Mouse (Mus musculus): Measurements from ENCODE around the gene Neurl1b.

Neurl1b gene

DNA sequence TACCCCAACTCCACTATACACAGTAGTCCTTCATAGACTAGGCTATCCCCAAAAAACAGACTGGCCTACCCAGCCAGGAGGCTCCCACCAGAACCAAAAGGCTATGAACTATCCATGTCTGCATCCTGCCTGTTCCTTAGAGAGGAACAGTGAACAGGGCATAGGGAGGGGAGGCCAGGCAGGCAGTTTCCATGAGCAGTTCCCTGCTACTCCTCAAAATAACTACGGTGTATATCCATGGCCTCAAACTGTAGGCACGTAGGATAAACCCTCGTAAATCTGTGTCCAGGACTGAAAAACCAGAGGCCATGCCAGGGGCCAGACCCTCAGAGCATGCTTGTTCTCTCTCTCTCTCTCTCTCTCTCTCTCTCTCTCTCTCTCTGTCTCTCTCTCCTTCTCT is 17.9 kb upstream of the Neurl1b start:
- no peak for DNase-seq (ENCODE audit: low read depth)

DNA sequence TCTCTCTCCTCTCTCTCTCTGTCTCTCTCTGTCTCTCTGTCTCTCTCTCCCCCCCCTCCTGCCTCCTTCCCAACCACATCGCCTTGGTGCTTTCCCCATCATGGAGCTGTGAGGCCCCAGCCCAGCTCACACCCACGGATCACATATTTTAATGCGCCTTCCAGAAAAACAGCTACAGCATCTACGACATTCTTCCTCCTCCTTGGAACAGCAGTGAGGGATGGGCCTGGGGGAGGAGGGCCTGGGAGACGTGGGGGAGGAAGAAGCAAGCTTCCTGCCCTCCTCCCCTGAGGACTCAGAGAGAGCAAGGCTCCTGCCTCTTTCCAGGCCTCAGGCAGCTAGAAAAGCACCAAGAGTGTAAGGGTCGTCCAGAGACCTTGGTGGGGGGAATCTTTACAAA is 17.3 kb upstream of the Neurl1b start:
- DNase-seq (ENCODE audit: low read depth) = no peak

DNA sequence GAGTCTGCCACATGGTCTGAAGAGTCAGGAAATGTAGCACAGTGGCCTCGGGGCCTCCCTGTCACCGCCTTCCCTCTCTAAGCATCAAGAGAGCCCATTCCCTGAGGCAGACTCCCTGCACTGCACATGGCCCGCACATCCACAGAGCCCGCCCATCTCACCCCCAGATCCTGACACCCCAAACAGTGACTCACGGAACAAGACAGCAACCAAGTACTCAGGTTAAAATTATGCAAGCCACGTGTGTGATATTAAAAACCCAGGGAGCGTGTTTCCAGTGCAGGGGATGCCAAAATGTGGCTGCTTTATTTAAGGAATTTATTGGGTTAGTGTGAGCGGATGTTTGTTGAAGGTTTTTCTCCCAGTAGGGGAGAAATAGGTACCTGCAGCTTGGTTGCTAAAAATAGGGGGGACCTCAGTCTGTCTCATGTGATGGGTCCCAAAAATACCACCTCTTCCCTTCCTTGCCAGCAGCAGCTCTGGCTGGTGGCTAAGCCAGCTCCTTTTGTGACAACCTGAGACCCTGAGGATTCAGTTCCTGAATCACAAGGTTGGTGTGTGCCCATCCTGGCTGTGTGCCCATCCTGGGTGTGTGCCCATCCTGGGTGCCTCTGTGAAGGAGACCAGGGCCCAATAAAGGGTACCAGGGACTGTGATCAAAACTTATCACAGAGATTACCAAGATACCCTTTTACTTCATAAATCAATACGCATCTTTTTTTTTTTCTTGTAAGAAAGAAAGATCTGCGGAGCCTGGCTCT is 9.1 kb upstream of the Neurl1b start:
- DNase-seq (ENCODE audit: low read depth) = no peak

DNA sequence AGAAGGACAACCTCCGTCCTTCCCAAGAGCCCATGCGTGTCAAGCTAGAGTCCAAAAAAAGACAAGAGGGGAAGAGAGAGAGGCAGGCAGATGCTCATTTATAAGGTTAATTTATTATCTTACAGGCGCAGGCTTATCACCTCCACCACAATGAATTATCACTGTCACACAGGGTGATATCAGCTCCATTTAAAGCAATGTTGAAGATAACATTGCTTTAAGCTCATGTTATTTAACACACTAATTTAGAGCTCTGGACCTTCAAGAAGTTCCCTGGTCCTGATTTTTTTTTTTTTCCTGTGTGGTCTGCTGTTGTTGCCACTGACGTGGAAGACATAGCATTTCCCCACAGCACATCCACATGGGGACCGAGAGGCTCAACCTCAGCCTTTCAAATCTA is 1.7 kb upstream of the Neurl1b start:
- no peak for DNase-seq (ENCODE audit: low read depth)

DNA sequence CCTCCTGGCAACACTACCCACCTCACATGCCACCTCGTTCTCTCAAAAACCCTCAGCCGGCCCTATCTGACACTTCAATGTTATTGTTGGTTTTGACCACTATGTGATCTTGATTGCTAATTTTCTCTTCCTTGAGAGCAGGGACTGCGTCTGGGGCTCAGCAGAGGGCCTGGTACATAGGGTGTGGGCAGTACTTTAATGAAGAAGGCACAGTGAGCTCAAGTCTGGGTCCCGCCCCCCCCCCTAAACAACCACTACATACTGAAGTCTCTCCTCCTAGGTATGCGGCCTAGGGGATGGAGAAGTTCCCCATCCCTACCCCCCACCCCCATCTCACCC is 476 bp upstream of the Neurl1b start:
- no peak for DNase-seq (ENCODE audit: low read depth)

DNA sequence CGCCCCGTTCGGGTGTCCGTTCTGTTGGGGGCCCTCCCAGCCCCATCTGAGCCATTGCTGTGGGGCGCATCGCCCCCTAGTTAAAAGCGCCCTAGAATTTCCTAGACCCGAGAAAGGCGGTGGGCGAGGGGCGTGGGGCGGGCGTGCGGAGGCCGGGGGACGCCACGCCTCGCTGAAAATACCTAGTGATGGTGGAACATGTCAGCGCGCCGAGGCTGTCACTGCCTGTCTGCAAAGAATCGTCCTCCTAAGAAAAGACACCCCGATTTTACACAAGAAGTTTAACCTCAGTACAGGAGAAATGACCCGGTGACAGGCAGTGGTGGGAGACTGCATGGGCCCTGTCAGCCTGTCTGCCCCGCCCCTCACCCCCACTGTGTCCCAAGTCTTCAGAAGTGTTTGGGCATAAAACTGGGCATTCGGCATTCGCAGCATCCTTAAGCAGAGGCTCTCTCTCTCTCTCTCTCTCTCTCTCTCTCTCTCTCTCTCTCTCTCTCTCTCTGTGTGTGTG is 781 bp downstream of the Neurl1b start:
- DNase-seq (ENCODE audit: low read depth) = no peak

DNA sequence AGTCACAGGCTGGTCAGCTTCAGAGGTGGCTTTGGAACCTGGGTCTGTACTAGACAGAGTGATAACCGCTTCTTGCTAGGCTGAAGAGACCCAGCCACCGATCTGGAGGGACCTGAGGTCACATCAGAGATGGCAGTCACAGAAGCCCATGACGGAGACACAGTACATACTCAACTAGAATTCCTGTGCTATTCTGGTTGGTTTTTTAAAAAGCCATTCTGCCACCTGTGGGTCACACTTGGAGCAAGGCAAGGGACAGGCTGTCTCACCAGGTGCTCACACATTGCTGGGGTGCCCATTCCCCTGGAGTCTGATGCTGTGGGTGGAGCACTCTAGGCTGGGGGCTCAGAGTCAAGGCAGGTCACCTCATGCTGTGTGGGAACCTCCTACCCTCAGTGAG is 1.5 kb downstream of the Neurl1b start:
- DNase-seq (ENCODE audit: low read depth) = no peak

DNA sequence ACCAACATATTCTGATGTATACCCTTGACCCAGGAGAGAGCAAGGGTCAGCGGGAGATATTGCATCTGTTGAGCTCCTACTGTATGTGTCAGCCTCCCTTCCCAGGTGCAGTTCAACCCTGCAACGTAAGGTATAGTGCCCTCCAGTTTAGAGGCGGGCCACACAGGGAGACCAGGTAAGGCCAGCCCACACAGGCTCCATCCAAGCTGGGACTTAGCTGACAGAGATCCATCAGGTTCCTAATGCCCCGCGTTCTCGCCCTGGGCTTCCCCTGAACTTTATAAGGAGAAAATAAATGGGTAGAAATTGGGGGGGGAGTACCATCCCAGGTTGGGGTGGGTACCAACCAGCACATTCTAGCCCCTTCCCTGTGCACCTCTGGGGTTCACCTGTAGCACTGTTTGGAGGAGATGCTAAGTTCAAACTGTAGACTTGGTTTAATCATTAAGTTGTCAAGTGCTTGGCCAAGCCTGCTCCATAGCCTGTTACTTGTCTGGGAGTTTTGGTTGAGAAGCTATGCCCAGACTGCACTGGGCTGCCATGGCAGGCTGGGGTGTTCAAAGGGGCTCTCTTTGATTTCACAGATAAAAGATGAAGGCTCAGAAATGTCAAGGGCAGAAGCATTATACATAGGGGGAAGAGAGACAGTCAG is 3.3 kb downstream of the Neurl1b start:
- DNase-seq (ENCODE audit: low read depth) = no peak

DNA sequence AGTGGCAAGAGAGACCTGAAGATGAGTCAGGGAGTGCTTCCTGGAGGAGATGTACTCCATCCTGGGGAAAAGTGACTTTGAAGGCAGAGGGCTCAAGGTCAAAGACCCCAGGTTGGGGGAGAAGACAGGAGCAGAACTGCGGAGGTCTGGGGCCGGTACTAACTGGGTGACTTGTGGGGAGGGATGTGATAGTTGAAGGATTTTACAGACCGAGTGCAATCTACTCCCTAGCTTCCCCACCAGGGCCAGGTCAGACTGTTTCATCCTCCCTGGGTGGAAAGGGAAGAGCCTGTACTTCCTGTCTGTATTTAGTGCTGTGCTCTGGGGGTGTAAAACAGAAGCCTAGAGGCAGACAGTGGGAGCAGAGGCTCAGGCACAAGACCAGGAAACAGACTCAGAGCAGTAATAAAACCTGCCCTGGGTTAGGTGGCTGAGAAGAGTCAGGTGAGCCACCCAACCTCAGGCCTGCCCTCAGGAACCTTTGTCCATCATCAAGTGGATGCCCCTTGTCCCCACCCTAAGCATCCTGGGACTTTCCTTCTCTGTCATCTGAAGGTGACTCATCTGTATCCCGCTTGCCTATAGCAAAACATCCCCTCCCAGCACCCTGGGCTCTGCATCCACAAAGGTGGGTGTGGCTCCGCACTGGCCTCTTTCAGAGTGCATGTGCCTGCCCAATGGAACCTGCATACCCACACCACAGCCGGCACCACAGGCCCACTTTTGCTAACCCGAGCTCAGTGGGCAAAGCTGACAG is 6.0 kb downstream of the Neurl1b start:
- DNase-seq (ENCODE audit: low read depth) = no peak

DNA sequence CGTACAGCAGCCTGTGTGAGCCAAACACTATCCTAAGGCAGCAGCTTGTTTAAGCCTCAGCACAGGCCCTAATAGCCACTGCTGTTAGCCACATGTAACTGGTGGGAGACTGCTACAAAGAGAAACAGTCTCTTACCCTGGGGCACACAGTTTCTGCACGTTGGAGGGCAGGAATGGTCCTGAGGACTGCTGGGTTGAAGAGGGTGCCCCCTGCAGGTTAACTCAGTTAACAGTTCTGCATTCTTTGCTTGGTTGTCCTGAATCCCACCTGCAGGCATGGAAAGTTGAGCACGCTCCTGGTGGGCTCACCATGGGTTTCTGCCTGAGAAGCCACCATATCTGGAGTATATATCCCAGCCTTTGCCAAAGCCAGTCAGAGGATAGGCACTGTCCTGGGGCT is 6.9 kb downstream of the Neurl1b start:
- DNase-seq (ENCODE audit: low read depth) = no peak

DNA sequence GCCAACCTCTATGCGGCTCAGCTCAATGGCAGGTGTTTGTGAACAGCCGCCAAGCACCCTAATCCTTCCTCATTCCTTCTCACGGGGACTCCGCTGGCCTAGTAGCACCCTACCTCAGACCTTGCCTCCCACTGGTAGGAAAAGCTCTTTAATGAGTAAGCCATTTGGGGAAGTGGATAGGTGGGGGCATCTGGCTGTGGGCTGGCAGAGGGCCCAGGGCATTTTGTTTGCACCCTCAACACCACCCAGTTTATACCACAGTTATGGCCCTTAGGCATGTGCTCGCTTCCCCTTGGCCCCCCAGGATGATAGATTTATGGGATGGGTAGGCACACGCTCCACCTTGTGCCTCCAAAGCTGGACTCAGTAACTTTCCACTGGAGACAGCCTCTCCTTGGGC is 7.8 kb downstream of the Neurl1b start:
- no peak for DNase-seq (ENCODE audit: low read depth)

DNA sequence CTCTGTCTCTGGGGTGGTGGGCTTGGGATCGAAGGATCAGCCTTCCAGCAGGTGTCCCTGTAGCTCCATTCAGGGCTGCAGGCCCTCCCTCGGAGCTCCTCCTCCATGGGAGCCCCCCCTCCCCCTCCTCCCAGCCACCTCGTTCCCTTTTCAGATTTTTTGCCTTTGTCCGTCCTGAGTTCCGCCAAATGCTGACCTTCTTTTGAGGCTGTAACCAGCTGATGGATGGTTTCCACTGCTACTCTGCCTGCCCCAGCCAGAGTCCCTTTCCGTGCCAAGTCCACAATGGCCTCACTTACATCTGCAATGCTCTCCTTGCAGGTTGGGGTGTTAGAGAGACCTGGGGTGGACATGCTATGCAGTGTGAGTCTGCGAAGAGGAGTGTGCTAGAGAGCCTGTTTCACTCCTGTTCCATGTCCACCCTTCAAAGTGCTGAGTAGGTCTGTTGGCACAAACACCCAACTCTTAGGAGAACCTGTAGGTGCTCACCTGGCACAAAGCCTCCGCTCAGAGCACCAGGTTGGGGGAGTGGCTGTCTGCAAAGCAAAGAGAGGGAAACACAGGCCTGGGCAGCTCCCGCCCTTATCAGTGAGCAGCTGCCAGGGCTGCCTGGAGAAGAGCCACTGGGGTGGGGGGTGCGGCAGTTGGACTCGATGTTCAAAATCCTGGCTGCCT is 9.5 kb downstream of the Neurl1b start:
- peak; percentile 33 for DNase-seq (ENCODE audit: low read depth)

DNA sequence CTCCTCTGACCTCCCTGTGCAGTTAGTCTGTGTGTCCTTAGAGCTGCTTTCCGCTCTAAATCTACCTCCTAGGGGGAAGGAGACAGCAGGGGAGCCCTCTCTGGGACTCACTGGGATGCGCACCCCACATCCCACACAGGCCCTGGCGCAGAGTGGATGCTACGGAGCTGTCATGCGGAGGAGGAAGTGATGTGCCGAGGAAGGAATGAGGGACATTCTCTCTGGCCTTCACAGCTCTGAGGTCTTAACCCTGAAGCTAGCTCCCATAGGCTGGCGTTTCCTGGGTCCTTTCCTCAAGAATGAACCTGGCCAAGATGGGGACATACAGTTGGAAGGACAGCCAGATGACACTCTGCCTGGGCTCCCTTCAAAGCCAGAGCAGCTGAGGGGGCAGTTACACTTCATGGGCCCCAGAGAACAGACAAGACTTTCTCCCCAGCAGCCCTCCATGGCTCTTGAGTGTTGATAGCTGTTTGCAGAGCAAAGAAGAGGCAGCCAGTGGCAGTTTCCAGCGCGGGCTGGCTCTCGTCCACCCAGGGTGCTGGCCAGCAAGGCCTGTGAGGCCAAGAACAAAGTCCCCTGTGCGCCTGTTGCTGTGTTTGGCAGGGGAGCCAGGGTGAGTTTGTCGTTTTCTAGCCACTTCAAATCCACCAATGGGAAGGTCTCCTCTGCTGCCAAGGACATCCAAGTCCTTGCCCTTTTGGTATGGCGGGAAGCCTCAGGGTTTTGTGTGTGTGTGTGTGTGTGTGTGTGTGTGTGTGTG is 10.5 kb downstream of the Neurl1b start:
- peak; percentile 51 for DNase-seq (ENCODE audit: low read depth)

DNA sequence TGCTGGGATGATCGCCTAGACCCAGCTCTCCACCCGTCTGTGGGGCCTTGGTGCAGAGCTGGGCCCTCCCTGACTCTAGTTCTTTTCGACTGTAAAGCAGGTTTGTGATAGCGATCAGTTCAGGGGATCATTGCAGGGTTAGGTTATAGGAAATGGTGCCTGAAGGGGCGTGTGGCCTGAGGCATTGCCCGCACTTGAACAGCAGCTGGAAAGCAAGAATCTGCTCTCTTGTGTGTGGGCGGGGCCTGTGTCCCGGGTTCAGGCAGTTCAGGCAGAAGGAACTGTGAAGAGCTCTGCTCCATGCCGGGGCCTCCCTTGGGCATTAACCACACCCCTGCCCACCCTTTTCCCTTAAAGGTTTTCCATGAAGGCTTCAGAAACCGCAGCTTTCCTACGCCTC is 18.7 kb downstream of the Neurl1b start:
- DNase-seq (ENCODE audit: low read depth) = no peak

DNA sequence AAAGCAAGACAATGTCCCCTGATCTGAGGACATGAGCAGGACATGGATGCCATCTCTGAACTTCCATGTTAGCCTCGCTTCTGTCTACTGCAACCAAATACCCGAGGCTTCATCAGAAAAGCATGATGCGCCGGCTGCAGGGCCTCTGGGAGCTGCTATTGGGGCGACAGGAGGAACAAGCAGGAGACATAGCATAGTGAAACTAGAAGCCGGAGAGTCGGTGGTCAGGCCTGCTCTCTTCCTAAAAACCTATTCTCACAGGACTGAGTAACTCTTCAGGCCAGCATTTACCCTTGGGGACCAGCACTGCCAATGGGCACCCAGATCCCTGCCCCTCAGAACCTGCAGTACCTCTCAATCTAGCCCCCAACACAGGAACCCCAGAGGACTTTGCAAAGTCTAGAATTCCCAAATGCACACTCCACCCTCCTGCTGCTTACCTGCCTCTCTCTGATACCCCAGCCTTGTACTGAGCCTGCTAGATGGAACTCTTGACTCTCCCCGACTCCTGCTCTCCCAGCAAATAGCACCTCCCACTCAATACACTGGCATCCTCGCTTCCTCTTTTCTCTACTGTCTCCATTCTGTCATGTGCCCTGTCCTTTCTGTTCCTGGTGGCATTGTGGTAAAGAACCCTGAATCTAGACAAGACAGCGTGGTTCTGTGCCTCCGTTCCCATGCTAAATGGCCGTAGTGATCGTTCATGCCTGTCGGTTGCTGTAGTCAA is 22.6 kb downstream of the Neurl1b start:
- DNase-seq (ENCODE audit: low read depth) = no peak

DNA sequence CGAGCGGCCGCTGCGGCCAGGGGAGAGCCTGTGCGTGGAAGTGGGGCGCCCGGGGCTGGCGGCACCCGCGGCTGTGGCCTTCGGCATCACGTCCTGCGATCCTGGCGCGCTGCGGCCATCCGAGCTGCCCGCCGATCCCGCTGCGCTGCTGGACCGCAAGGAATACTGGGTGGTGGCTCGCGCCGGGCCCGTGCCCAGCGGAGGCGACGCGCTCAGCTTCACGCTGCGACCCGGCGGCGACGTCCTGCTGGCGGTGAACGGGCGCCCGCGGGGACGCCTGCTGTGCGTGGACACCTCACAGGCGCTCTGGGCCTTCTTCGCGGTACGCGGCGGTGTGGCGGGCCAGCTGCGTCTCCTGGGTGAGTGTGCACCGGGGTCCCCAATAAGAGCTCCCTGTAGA is 24.4 kb downstream of the Neurl1b start:
- DNase-seq (ENCODE audit: low read depth) = no peak

DNA sequence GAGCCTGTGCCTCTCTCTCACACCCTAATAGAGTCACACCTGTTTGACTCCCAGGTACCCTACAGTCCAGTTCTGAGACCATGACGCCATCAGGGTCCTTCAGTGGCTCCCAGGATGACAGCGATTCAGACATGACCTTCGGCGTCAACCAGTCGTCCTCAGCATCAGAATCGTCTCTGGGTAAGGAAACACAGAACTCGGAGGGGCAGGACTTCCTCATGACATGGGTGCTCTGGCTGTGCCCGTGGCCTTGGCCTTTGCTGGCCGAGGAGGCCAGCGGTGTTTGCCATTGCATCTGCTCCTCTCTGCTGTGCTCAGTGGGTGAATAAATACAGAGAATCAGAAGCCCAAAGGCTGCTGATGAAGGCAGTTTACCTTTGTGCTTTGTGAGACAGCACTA is 26.4 kb downstream of the Neurl1b start:
- no peak for DNase-seq (ENCODE audit: low read depth)

DNA sequence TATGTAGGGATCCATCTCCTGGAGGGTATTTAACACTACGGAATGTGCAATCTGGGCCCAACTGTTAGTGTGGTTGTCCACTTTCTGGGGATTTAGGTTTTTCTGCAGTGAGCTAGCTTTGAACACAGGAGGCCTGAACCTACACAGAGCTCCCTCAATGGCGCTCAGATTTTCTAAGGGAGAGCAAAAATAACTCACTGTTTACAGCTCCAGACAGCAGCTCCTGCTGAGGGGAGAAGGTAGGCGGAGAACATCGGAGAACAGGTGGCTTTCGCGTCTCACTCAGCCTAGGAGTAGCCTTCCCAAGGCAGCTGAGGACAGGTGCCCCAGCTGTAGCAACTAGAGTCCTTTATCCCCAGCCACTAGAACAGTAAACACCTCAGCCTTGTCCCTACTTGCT is 27.6 kb downstream of the Neurl1b start:
- DNase-seq (ENCODE audit: low read depth) = no peak

DNA sequence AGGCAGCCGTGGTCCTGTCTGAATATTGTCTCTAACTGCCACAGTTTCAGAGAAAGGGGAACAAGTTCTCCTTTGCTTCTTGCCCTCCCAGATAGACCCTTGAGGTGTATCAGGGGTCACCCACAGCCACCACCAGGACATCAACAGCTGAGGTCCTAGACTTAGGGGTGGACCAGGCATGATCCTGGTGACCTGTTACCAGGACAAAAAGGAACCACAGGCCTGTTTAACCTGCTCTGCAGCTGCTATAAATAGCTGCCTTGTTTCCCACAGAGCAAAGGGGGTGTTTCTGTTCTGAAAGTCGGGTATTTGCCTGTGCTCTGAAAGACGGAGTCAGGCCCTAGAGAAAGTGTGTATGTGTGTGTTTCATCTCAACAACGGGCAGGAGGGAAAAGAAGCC is 29.2 kb downstream of the Neurl1b start:
- DNase-seq (ENCODE audit: low read depth) = no peak

DNA sequence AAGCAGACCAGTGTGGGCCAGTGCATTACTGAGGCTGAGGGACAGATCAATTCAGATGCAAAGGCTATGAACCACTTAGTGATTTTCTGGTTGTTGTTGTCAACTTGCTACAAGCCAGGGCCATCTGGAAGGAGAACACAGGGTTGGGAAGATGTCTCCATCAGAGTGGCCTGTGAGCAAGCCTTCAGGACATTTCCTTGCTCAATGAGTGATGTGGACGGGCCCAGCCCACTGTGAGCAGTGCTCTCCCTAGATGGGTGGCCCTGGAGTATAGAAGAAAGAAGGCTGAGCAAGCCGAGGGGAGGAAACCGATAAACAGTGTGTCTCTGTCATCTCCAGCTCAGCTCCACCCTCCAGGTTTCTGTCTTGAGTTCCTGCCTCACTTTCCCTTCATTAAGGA is 34.8 kb downstream of the Neurl1b start:
- DNase-seq (ENCODE audit: low read depth) = no peak

DNA sequence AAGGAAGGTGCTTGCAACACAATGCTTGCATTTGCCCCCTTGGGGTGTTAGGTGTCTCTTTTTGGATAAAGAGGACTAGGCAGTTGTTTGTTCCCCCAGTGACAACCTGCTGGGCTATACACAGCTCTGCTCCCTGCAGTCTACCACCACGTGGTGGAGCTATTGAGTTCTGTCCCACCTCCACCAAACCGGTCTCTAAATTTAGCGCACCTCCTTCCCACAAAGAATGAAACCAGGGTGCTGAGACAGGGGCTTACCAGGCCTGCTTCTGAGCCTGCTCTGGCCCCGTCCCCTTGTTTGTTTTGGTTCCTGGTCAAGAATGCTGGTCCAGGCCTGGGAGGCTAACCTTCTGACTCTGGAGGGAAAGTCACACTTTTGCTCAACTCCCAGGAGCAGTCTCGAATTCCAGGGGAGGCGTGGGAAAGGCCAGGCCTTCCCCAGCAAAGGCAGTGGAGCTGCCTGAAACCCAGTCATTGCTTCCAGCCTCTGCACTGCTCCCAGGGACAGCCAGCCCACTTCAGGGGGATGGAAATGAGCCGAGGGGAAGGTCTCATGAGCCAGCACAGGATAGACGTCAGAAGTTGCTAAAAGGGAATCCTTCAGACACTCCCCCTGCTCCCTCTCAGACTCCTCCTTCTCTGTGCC is 37.1 kb downstream of the Neurl1b start:
- DNase-seq (ENCODE audit: low read depth) = peak; percentile 90

Measured in fibroblast of lung, adult 2 months (primary cell).